Mouse (Mus musculus): Measurements from ENCODE around the gene Gne. TPM values are rescaled to one million over a fixed set of nuclear protein-coding genes. Genes with fewer than 3 reads are reported as not detected.
"Not testable (repeated sequence)": the region's sequence is repeated elsewhere in the genome, so short reads cannot be mapped to it uniquely, and the experiment has no call there.

Gene Gne
- polyA plus RNA-seq, 1 experiment from 2014 or later, result 27.3 TPM

GRCm38 (mm10) chr4:44066891-44067290 is 17.1 kb downstream of the Gne start:
- 90% methylated on average over 6 of the region's 6 CpGs for WGBS
- Histone ChIP-seq H3K36me3 (ENCODE audit: control insufficient read depth, insufficient read depth, low read length) (no peaks in the 10 kb centered on the region), H3K9ac (ENCODE audit: low read depth, low read length) (no peak overlapping the region), H3K4me2 (ENCODE audit: low read length) (no peak overlapping the region), H3K9me3 (ENCODE audit: control insufficient read depth, low read length) (no peaks in the 10 kb centered on the region), H3K4me1 (ENCODE audit: control insufficient read depth, insufficient read depth, low read depth, low read length) (peaks cover 13% of the 10 kb centered on the region), H3K27me3 (replicated peaks; ENCODE audit: control insufficient read depth, insufficient read depth, low read length) (no peaks in the 10 kb centered on the region), H3K27ac (ENCODE audit: low read depth, low read length) (no peak overlapping the region), H3K4me3 (ENCODE audit: low read length) (no peak overlapping the region)
- ATAC-seq, result no peak

DNA sequence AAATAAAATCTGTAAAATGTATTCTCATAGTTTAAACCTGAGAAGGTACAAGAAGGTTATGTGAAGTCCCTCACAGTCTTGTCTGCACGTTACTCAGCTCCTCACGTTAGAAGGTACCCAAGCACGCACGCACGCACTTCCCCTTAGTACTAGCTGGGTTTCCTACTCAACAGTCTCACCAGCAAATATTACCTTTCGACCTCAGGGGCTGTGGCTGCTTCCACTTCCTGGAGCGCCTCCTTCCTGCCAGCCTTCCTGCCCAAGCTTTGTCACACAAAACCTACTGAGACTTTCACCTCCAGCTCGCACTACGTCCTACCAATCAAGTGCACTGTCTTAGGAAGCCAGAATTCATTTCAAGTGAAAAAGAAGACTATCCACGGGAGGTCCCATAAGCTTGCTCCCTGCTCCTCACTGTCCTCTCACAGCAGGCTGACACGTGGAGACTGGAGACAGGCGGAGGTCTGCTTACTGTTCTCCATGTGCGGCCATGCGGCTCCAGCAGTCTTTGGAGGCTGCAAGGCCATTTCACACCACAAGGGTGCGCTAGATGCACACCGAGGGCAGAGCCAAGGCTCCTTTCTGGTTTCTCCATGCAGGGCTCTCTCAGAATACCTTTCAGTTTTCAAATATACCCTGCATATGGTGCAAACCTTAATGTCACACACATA is 18.5 kb downstream of the Gne start:
- Histone ChIP-seq H3K4me2 (ENCODE audit: low read length) (peak overlapping the region; percentile 14; the same call in 1 of the 2 replicates), H3K36me3 (ENCODE audit: control insufficient read depth, insufficient read depth, low read length) (no peaks in the 10 kb centered on the region), H3K4me3 (ENCODE audit: low read length) (no peak overlapping the region), H3K9me3 (ENCODE audit: control insufficient read depth, low read length) (no peaks in the 10 kb centered on the region), H3K27me3 (replicated peaks; ENCODE audit: control insufficient read depth, insufficient read depth, low read length) (no peaks in the 10 kb centered on the region), H3K9ac (ENCODE audit: low read depth, low read length) (no peak overlapping the region; the same call in 1 of the 2 replicates), H3K4me1 (ENCODE audit: control insufficient read depth, insufficient read depth, low read depth, low read length) (0 out of 2 replicates have a peak, but pooled peaks cover 2% of the 10 kb centered on the region), H3K27ac (ENCODE audit: low read depth, low read length) (no peak overlapping the region)
- peak; percentile 83 for ATAC-seq
- WGBS, result 39% methylated on average over 16 of the region's 16 CpGs

DNA sequence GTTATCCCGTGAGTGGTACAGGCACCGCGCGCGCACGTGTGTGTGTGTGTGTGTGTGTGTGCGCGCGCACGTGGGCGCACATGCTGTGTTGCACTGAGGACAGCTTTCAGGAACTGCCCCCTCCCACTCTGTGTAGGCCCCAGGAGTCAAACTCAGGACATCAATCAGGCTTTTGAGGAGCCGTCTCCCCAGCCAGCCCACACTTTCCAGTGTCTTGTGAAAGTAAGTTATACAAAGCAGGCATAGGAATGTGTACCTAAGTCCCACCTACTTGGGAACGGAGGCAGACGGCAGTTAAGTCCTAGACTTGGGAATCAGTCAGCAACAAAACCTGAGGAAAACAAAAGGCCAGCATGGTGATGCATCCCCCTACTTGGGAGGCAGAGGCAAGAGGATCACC is 21.2 kb downstream of the Gne start:
- Histone ChIP-seq H3K4me1 (ENCODE audit: control insufficient read depth, insufficient read depth, low read depth, low read length) (0 out of 2 replicates have a peak, but pooled peaks cover 2% of the 10 kb centered on the region), H3K27me3 (replicated peaks; ENCODE audit: control insufficient read depth, insufficient read depth, low read length) (no peaks in the 10 kb centered on the region), H3K4me3 (ENCODE audit: low read length) (no peak overlapping the region), H3K27ac (ENCODE audit: low read depth, low read length) (no peak overlapping the region), H3K4me2 (ENCODE audit: low read length) (no peak overlapping the region), H3K9me3 (ENCODE audit: control insufficient read depth, low read length) (no peaks in the 10 kb centered on the region), H3K9ac (ENCODE audit: low read depth, low read length) (no peak overlapping the region), H3K36me3 (ENCODE audit: control insufficient read depth, insufficient read depth, low read length) (0 out of 2 replicates have a peak, but pooled peaks cover 2% of the 10 kb centered on the region)
- 86% methylated on average over 14 of the region's 14 CpGs for WGBS
- no peak for ATAC-seq

DNA sequence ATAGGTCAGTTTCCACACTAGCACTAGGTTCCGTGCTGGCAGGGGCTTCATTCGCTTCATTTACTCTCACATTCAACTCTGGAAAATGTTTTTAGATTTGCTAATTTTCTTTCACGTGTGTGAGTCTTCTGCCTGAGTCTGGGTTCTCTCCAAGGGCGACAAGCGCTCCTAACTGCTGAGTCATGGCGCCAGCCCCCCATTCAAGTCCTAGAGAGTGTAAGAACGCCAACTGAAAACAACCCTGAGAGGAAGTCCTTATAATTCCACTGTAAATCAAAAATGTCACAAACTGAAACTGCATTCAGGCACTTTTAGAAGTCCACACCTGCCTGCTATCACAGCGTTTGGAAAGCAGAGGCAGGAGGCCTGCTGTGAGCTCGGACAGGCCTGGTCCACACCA is 21.9 kb downstream of the Gne start:
- H3K27ac ChIP-seq (ENCODE audit: low read depth, low read length), result no peak overlapping the region
- 64% methylated on average over 9 of the region's 9 CpGs for WGBS
- H3K9me3 ChIP-seq (ENCODE audit: control insufficient read depth, low read length), result no peaks in the 10 kb centered on the region
- H3K4me3 ChIP-seq (ENCODE audit: low read length), result no peak overlapping the region
- no peaks in the 10 kb centered on the region for H3K27me3 ChIP-seq (replicated peaks; ENCODE audit: control insufficient read depth, insufficient read depth, low read length)
- no peak overlapping the region for H3K4me2 ChIP-seq (ENCODE audit: low read length)
- H3K9ac ChIP-seq (ENCODE audit: low read depth, low read length), result no peak overlapping the region
- 0 out of 2 replicates have a peak, but pooled peaks cover 2% of the 10 kb centered on the region for H3K4me1 ChIP-seq (ENCODE audit: control insufficient read depth, insufficient read depth, low read depth, low read length)
- ATAC-seq, result no peak
- H3K36me3 ChIP-seq (ENCODE audit: control insufficient read depth, insufficient read depth, low read length), result peaks cover 4% of the 10 kb centered on the region; the same call in 1 of the 2 replicates

DNA sequence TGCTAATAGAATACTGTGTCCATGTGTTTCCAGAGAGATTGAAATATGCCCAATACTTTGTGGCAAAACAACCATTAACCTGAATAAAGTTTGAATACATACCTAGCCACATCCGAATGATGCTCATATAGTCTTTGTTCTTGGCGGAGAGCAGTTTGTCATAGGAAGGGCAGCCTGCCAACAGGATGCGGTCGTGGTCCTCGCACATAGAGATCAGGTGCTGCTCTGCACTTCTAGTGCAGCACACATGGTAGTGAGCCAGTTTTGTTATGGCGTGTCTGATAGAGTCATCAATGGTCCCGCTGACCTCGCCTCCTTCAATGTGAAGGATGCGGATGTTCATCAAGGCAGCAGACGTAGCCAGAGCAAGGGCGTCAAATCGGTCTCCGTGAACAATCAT is 24.3 kb downstream of the Gne start:
- Histone ChIP-seq H3K4me2 (ENCODE audit: low read length) (no peak overlapping the region), H3K9me3 (ENCODE audit: control insufficient read depth, low read length) (no peaks in the 10 kb centered on the region), H3K27ac (ENCODE audit: low read depth, low read length) (no peak overlapping the region), H3K27me3 (replicated peaks; ENCODE audit: control insufficient read depth, insufficient read depth, low read length) (no peaks in the 10 kb centered on the region), H3K36me3 (ENCODE audit: control insufficient read depth, insufficient read depth, low read length) (peaks cover 4% of the 10 kb centered on the region; the same call in 1 of the 2 replicates), H3K9ac (ENCODE audit: low read depth, low read length) (no peak overlapping the region), H3K4me3 (ENCODE audit: low read length) (no peak overlapping the region), H3K4me1 (ENCODE audit: control insufficient read depth, insufficient read depth, low read depth, low read length) (no peaks in the 10 kb centered on the region)
- ATAC-seq, result no peak
- 85% methylated on average over 13 of the region's 13 CpGs for WGBS

- Histone ChIP-seq H3K36me3 (ENCODE audit: control insufficient read depth, insufficient read depth, low read length) (no peaks in the 10 kb centered on the region; the same call in none of the 2 replicates), H3K4me3 (ENCODE audit: low read length) (no peak overlapping the region), H3K4me2 (ENCODE audit: low read length) (no peak overlapping the region), H3K27me3 (replicated peaks; ENCODE audit: control insufficient read depth, insufficient read depth, low read length) (no peaks in the 10 kb centered on the region), H3K27ac (ENCODE audit: low read depth, low read length) (no peak overlapping the region), H3K9me3 (ENCODE audit: control insufficient read depth, low read length) (no peaks in the 10 kb centered on the region), H3K4me1 (ENCODE audit: control insufficient read depth, insufficient read depth, low read depth, low read length) (no peaks in the 10 kb centered on the region), H3K9ac (ENCODE audit: low read depth, low read length) (no peak overlapping the region)
- ATAC-seq, result no peak
- WGBS, result 88% methylated on average over 5 of the region's 5 CpGs
Measured at GRCm38 (mm10) chr4:44049812-44050211, 34.2 kb downstream of the Gne start.

- no peak for ATAC-seq
- WGBS, result 92% methylated on average over 5 of the region's 5 CpGs
Measured at GRCm38 (mm10) chr4:44046066-44046465, 37.9 kb downstream of the Gne start.

GRCm38 (mm10) chr4:44044685-44045356 is 39.2 kb downstream of the Gne start:
- Histone ChIP-seq H3K9ac (ENCODE audit: low read depth, low read length) (no peak overlapping the region), H3K27ac (ENCODE audit: low read depth, low read length) (no peak overlapping the region), H3K4me1 (ENCODE audit: control insufficient read depth, insufficient read depth, low read depth, low read length) (no peaks in the 10 kb centered on the region), H3K36me3 (ENCODE audit: control insufficient read depth, insufficient read depth, low read length) (peaks cover 22% of the 10 kb centered on the region), H3K27me3 (replicated peaks; ENCODE audit: control insufficient read depth, insufficient read depth, low read length) (no peaks in the 10 kb centered on the region), H3K4me2 (ENCODE audit: low read length) (no peak overlapping the region), H3K4me3 (ENCODE audit: low read length) (no peak overlapping the region), H3K9me3 (ENCODE audit: control insufficient read depth, low read length) (no peaks in the 10 kb centered on the region)
- WGBS, result 93% methylated on average over 5 of the region's 5 CpGs
- no peak for ATAC-seq

More at GRCm38 (mm10) chr4:44046066-44046465, 37.9 kb downstream of the Gne start:
- Histone ChIP-seq H3K4me3 (ENCODE audit: low read length) (no peak overlapping the region), H3K27ac (ENCODE audit: low read depth, low read length) (no peak overlapping the region), H3K36me3 (ENCODE audit: control insufficient read depth, insufficient read depth, low read length) (peaks cover 13% of the 10 kb centered on the region), H3K4me2 (ENCODE audit: low read length) (no peak overlapping the region), H3K9me3 (ENCODE audit: control insufficient read depth, low read length) (no peaks in the 10 kb centered on the region), H3K9ac (ENCODE audit: low read depth, low read length) (no peak overlapping the region), H3K4me1 (ENCODE audit: control insufficient read depth, insufficient read depth, low read depth, low read length) (no peaks in the 10 kb centered on the region), H3K27me3 (replicated peaks; ENCODE audit: control insufficient read depth, insufficient read depth, low read length) (no peaks in the 10 kb centered on the region)

DNA sequence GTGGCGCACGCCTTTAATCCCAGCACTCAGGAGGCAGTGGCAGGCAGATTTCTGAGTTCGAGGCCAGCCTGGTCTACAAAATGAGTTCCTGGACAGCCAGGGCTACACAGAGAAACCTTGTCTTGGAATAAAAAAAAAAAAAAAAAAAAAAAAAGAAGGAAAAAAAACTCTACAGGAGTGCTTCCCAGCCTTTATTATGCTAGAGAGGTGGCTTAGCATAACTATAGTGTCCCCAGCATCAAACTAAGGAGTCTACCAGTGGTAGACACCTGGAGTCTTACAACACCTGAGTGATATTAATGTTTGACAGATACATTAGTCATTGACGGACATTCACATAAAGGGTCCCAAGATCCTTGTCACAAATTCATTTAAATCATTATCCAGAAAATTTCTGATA is 40.8 kb downstream of the Gne start:
- not testable (repeated sequence) for ATAC-seq; H3K27ac ChIP-seq (ENCODE audit: low read depth, low read length); H3K9me3 ChIP-seq (ENCODE audit: control insufficient read depth, low read length); H3K4me1 ChIP-seq (ENCODE audit: control insufficient read depth, insufficient read depth, low read depth, low read length); H3K9ac ChIP-seq (ENCODE audit: low read depth, low read length); H3K27me3 ChIP-seq (replicated peaks; ENCODE audit: control insufficient read depth, insufficient read depth, low read length); H3K4me3 ChIP-seq (ENCODE audit: low read length); H3K4me2 ChIP-seq (ENCODE audit: low read length)
- 95% methylated on average over 4 of the region's 4 CpGs for WGBS
- H3K36me3 ChIP-seq (ENCODE audit: control insufficient read depth, insufficient read depth, low read length), result peaks cover 25% of the 10 kb centered on the region

Measured in hindbrain, embryonic 16.5 days (tissue).